Mouse (Mus musculus) telencephalon, adult 2 months (tissue): ENCODE measurements at regions not wholly inside any gene's neighbourhood (a gene's known extent, or its start where the extent isn't known, plus 50 kb on each side); places are given as distances from the start of the nearest gene placed in this dataset.
A peak's percentile ranks its signal among the peaks of the same experiment; 100 is the strongest.

ENCODE experiments used
- DNase-seq: peaks from one replicate; pipeline ENCODE4 v3.0.0-alpha.2; 2011; ENCODE audit warnings: low read depth, low spot score

DNA sequence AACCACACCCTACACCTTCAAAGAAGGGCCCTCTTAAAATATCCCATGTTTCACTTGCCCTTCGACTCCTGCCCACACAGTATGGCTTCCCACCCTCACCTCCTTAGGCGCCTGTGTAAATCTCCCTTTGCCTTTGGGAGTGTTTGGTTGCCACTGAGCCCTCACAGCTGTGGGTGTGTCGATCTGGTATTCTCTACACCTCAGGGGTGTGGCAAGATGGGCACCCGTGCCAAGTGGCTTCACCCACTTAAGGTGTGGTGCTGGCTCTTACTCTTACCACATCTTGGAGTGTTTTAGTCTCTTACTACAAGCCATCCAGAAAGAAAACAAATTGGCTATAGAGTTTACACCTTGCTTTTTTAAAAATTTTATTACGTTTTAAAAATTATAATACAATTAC is 205.3 kb upstream of the Prdm1 start:
- DNase-seq = no peak

DNA sequence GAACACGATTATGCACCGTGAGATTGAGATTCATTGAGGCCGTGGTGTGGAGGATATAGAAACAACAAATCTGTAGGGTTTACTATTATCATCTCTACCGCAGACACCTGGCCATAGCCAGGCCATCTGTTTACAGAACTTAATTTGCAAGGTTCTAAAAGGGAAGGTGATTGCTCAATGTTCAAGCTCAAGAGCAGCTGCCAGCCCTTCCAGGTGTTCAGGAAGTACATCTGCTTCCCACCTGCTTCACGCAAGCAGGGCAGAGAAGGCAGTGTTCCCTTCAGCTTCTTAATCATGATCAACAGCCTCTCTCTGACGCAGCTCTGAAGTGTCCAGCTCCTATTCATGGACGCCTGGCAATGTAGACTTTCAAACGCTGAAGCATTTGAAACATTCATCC is 202.4 kb upstream of the Prdm1 start:
- no peak for DNase-seq

DNA sequence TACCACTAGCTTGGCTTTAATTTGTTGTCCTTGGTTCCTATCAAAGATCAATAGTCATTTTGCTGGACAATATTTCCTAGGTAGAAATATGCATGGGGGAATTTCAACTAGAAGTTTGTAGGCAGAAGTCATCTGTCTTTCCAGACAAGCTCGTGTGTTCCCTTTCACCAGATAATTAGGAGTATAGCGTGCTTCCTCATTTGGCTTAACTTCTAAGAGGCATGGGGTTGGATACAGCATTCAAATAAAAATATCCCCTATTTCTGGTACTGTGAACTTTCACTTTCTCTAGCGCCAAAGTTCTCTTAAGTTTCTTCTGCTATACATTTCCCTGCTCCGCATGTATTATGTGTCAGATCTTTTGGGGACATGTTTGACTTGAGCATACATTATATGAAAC is 200.7 kb upstream of the Prdm1 start:
- no peak for DNase-seq

DNA sequence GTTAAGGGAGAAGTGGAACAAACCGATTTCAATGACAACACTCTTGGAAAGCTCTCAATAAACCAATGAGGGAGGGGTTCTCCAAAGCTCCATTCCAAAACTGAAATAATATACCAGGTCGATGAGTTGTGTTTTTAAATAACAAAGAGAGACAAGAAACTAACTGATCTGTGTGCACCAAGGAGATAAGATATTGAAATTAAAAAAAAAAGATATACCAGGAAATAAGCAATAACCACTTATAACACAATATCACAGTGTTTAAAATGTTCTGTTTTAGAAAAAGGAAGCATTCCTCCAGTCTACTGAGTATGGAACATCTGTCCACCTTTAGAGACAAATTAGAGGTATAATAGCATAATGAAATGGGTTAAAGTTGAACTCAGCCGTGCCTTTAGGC is 196.3 kb upstream of the Prdm1 start:
- no peak for DNase-seq

DNA sequence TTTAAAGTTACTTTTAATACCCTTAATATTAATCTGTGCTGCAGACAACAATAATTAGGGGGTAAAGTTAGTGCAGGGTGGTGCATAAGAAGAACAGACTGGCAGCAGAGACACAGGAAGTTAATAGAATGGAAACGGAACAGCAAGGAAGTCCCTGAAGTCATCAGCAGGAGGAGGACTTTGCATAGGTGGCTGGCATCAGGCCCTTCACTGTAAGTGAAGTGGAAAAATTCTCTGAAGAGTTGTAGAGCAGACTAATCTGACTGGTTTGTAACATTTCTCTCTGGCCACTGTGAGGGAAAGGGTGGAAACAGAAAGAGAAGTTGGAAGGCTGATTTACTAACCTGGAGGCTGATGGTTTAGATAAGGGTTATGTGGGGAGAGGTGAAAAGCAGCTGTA is 195.5 kb upstream of the Prdm1 start:
- no peak for DNase-seq

DNA sequence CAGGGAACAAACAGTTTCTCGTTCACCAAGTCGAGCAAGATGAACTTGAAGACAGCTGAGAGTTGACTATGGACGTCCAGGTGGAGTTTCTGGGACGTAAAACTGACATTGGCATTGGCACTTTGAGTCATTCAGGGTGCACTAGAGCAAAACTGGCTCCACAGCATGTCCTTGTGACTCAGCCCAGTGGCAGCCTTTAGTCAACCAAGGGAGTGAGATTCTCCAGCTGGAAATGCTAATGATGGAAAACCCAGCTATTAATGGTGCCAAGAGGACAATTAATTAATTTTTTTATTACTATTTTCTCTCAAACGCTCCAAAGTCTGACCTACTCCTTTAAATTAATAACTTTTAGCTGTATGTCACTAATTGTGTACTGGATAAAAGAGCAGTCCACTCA is 195.0 kb upstream of the Prdm1 start:
- DNase-seq = no peak

DNA sequence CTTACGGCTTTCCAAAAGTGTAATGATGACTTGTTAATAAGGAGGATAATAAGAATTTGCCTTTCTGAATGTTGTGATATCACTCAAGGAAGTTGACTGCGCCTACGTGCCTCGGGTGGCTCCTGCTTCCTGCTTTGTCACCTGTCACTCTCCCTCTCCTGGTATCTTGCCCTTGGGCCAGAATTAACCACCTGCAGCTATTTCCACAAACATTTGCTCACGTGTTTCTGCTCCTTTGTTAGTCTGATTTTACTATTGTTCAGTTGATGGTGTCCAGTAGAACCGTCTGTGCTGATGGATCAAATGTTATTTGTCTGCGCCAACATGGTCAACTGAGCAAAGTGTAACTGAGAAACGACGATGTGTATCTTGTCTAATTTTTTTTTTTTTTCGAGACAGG is 193.4 kb upstream of the Prdm1 start:
- DNase-seq = no peak

DNA sequence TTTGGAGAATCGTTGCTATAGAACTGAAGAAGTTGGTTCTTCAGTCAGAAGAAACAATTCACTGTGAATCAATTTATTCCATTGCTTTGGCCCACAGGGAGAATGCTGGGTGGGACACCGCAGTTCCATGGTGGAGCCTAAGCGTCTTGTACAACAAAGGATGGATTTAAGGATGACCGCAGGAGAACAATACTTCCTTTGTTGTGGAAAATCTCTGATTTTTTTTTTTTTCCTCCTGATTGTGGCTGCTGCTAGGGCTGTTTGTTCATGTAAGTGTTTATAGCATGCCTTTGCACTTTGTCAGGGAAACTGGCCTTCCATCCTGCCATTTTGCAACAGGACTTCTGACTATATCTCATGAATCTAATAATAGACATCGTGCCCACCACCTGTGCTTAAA is 188.3 kb upstream of the Prdm1 start:
- no peak for DNase-seq

DNA sequence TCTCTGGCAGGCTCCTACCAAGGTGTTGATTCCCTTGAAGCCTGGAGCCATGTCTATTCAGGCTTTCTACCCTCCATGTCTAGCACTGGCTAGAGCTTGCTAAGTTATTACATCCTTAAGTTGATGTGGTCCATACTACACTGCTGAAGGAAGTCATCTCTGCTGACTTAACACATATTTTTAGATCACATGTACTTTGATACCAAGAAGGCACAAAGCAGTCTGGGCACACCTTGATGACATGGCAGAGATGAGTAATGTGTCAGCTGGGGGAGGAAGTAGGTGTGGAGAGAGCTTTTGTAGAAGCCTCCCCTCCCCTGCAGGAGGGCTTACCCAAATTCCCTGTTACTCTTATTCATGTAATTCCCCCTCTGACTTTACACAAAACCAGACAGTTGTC is 187.6 kb upstream of the Prdm1 start:
- no peak for DNase-seq

DNA sequence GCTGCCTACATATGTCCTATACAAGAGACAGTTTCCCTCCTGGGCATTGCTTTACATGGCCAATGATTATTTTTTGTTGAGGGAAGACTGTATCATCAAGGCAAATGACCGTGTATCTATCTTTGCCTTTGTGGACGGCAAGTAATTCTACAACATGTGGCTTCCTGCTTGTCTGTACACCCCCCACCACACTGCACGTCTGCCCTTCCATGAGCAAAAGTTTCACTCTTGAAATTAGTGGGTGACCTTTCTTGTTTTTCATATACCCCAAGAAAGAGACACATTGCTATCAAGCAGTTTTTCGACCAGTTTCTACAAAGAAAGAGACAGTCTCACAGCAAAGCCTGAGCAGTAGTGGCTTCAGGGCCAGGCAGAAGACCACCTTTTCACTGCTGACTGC is 180.5 kb upstream of the Prdm1 start:
- DNase-seq = no peak

DNA sequence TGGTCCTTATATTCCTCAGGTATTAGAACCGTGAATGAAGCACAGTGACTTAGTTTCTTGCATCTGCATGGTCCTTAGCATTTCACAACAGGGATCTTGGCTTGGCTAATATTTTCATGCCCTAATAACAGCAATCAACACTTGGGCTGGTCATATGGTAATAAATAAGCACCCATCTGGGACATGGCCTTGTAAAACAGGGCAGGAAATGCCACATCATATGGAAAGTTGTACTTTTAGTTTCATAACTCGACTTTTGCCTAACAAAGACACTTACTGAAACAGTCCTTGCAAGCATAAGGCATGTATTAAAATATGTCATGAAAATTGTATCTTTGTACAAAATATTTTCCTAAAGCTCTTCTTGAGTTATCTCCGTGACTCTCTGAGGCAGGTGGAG is 175.8 kb upstream of the Prdm1 start:
- DNase-seq = no peak

DNA sequence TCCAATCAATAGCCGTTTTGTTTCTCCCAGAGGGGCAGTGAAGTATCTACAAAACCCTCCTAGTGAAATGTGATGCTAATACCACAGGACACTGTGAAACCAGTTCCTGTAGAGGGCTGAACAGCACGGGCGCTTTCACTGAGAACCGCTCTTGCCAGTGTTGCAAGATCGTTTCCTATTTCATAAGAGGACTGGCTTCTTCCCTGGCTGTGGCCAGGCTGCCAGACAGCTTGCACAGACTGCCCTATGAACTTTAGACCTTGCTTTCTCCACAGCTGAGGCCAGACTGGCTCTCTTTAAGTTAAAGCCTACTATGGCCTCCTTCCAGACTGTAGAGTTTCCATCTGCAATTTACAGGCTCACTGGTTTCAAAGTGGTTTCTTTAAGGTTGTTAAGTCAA is 173.8 kb upstream of the Prdm1 start:
- DNase-seq = no peak

DNA sequence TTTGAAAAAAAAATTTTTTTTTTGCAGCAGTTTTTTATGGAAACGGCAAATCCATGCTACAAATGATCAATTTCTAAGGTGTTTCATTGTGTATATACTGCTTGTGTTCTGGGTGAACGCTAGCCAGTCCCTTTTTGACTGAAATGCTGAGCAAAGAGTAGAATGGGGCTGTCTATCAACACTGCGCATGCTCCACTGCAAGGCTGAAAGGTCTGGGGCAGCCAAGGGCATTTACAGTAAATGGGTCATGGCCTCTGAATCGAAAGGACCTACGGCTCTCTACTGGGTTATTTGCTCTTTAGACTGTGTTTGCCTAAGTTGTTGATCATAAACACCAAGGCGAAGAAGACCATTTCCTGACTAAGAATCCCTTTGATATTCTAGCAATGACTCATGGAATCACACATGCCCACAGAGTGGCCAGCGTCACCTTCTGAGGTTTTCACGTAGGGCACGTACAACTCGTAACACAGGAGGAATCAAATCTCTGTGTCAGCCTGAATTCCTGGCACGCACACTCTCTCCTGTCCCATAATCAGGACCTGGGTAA is 171.8 kb upstream of the Prdm1 start:
- no peak for DNase-seq

DNA sequence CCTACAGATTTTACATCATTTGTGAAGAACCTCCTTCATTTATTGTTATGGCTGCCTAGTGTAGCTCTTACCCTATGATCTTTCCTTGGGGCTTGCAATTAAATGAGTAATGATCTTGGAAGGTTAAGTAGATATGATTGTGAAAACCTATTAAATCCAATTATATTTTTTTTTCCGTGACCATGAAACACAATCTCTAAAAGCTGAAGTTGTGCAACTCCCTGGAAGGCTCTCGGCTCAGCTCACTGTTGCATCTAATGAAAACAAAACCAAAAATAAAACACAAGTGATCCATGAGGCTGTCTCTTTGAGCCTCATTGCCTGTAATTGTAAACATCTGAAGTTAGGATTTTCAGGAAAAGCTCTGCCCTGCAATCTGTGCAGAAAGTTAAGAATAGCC is 169.7 kb upstream of the Prdm1 start:
- DNase-seq = no peak

DNA sequence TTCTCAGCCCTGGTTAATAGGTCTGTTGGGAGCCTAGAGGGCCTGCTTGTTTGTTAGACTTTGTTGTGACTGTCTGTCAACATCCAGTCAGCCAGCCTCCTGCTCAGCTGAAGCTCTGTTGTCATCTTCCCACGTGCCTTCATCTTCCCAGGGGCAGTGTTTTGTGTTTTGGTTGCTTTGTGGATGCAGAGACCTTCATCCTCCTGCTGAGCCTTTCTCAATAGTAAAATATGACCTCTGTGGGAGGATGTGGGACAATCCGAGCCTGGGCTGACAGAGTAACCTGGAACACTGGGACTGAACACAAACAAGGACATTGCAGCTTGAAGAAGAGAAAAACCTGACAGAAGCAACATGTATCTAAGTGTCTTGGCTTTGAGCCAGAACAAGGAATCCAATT is 168.7 kb upstream of the Prdm1 start:
- DNase-seq = no peak

DNA sequence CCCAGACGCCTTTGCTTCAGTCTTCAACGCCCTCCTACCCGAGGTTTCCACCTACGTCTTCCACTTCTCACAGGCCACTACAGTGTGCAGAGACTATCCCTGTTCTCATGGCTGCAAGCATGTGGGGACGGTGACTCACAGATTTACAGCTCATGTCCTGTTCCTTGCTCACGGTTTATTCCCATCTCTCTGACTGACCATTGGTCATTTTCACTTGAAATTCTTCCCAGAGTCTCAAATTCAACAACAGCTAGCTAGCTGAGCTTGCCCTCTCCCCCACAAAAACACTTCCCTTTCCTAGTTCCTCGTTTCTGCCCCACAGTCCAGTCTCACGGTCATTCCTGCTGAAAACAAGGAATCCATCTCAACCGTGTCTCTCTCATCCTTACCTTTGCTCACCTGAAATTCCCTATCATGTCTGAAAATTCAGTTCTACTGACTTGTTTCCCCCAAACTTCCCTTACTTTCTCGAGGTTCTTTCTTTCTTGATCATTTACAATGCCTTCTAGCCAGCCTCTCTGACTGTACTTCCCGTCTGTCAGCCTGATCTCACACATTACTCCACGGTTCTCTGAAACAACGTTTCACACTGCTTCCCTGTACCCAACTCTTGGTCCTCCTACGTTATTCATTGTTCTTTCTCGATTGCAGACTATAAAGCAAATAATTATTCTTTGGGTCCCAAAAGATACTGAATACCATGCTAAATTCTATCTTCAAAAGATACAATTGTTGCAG is 163.5 kb upstream of the Prdm1 start:
- no peak for DNase-seq

DNA sequence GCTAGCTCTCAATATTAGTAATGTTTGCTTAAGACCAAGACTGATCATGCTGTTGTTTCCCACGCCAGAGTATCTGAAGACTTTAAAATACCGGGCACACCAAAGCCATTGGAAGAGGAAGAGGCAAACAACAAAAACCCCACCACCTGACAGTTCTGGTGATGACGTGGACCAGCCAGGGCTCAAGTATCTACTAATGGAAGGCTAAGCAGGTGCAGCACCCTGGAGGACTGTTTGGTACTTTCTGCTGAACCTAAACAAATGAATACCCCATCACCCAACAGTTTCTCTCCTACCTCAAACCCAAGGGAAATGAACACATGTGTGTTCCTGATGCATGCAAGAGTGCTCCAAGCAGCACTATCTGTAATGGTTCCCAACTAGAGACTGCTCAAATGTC is 160.3 kb upstream of the Prdm1 start:
- no peak for DNase-seq

DNA sequence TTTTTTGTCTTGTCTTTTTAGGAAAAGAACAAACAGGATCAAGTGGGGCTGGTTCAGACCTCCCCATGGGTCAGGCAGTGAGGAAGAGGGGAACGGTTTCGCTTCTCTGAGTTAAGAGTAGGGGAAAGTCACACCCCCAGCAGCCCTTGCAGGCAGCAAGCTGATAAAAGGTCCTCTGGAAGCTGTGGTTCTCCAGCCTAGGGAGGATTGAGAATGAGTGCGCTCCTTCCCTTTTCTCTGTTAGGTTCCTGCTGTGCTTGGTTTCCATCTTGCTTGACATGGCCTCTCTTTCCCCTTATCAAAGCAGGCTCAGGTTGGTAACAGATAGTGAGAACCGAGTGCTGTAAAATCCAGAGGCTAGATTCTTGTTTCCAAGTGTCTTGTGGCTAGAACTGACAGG is 157.8 kb upstream of the Prdm1 start:
- no peak for DNase-seq

DNA sequence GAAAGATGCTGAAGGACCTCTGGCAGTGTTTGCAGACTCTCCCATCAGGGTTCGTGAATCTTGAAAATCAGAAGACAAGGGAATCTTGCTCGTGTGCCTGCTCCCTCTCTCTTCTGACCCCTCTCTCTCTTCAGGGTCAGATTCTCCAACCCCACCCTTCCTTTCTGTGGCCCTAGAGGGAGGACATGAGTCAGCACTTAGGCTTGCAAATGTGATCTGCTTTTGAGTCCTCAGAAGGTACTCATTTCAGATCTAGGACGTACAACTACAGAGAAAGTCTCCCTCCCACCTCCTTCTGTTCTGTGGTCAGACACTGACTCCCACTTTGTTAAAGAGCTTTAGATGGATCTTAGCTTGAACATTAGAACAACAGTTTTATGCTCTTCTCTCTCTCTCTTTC is 156.9 kb upstream of the Prdm1 start:
- peak; percentile 46 for DNase-seq

DNA sequence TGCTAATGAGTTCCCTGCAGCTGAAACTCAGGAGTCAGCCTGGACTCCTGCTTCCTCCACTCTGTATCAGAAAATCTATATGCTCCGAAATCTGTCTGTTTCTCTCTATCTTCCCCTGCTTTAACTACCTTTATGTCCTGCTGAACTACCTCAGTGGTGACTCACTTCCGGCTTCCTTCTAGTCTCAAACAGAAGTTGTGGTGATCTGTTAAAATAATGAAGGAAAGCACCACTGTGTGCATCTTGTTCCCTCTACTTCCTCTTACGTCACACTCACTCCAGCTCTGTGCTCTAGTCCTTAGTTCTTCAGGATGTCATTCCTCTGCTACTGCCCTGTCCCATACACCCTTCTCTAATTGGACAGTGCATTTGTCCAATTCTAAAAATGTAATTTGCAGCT is 148.2 kb upstream of the Prdm1 start:
- DNase-seq = no peak

DNA sequence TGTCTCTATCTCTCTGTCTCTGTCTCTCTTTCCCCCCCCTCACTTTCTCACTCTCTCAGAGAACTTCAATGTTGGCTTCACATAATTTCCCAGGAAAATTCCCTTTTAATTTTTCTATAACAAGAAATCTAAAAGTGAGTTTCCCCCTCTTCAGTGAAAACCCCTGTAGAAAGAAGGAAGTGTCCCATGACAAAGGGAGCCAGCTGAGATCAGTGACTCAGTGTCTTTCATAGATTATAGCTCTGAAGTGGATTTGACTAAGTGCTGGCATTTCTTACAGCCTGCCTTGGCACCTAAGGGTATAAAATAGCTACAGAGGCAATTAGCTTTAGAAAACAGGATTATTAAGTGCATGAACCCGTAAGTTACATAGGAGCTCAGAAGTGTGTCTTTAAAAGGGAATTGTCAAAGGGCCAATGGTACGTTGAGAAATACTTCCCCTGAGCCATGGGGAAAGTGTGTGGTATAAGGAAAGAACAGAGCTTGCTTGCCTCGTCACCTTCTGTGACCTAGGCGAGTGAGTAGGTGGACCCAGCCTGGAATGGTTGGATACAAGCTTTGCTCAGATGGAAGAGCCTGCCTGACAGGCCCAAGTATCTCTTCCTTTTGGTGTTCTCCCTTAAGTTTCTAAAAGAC is 137.3 kb upstream of the Prdm1 start:
- no peak for DNase-seq

DNA sequence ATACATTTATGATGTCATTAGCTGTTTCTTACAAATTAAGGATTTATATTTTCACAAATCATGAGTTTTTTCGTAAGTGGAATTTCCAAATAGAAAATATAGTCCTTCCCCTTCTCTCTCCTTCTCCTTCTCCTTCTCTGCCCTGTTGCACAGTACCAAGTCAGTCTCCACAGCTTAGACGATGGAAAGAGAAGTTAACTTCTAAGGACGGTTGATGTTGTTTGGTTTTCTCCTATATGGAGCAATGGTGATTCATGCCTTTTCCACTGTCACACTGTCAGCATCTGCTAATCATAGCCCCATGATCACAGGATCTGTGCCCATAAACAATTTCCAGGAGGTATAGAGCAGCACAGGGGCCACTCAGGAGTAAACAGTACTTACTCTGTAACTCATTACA is 131.2 kb upstream of the Prdm1 start:
- no peak for DNase-seq

DNA sequence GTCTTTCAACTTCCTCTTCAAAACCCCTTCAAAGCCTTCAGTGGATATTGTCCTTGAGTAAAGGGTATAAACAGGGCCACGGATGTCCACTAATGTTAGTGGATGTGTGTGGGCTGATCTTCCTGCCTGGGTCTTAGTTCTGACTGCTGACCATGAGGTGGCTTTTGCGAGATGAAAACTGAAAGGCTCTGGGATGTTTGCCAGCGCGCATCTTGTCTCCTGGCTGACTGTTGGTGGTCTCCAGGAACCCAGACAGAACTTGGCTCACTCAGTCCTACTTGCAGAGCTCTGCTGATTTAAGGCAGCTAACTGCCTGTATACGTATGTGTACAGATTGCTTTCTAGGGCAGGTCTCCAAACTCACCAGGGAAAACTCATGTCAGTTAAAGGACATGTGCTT is 125.5 kb upstream of the Prdm1 start:
- DNase-seq = no peak

DNA sequence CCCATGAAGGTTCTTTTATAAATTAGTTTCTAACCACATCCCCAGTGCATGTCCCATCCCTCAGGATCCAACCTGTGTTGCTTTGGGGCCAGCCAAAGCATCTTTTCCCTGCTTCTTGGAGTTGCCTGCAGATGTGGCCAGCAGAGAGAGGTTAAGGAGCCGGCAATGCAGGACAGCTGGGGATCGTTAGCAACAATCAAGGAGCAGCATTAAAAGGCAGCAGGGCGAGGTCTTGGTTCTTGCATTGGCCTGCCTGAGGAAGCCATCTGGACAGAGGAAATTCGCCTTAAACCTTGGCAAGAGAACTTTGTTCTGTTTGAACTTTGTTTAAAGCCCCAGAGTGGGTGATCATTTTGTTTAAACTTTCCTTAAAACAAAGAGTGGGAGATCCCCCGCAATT is 118.7 kb upstream of the Prdm1 start:
- DNase-seq = no peak
